Mouse (Mus musculus) megakaryocyte progenitor cell, adult 5-6 weeks (primary cell): Measurements from ENCODE around the gene Acod1. TPM values are rescaled to one million over a fixed set of nuclear protein-coding genes. Genes with fewer than 3 reads are reported as not detected.
A peak's percentile ranks its signal among the peaks of the same experiment; 100 is the strongest.

Source experiments
- ATAC-seq: replicated peaks from 2 replicates; pipeline ENCODE4 v1.8.0; 2016; ENCODE audit warnings: mild to moderate bottlenecking, moderate TSS enrichment, inconsistent platforms; ENCODE audit not compliant: poor library complexity
- total RNA-seq, 2 experiments: library from RNA; stranded (forward) in 1 of 2; stranded (reverse) in 1 of 2; fragments of 157-497, 149-512 nt in 1 of 2; fragments of 200-1000 nt in 1 of 2; gene quantifications; 2 replicates each; pipeline versions ENCODE4 v1.2.3 to v1.2.4; 2015 to 2017

Acod1 gene
- total RNA-seq (2015) (0.07 and 0.20 TPM in 2 replicates), total RNA-seq (2017) (0.27 and 0.46 TPM in 2 replicates)

DNA sequence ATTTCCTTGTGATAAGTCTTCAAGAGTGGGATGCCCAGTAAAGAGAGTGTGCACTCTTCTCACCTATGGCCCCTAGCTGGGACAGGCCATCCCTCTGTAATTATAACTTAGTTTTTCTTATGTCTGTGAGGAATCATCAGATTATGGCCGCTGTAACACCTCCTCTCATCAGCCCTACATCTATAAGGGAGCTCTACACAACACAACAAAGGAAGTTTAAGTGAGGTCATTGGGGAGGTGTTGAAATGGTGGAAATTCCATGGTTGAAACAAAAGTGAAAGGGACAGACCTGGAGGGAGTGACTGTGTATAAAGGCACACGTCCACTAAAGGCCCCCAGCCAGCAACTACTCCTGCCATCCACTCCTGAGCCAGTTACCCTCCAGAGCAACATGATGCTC is at the start of gene Acod1:
TSS of gene Acod1 (plus strand) at position 301 of the 400 bp plus-strand sequence.
- ATAC-seq = no peak

DNA sequence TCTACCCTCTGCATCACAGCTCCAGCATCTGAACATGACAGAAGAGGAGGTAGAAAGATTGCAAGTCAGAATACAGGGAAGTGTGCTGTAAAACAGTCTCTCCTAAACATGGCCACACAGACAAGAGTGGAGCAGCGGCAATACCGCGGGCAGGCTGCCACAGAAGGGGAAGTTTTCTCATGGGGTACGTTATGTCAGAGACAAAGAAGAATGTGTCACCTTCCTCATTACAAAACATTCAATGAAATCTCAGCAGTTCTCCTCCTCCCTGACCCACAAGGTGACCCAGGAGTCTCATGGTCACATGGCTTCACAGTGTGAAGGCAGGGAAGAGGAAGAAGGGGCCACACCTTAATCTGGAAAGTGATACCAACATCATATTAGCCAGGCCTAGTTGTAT is 39.0 kb upstream of the Acod1 start:
- ATAC-seq = peak; percentile 80

DNA sequence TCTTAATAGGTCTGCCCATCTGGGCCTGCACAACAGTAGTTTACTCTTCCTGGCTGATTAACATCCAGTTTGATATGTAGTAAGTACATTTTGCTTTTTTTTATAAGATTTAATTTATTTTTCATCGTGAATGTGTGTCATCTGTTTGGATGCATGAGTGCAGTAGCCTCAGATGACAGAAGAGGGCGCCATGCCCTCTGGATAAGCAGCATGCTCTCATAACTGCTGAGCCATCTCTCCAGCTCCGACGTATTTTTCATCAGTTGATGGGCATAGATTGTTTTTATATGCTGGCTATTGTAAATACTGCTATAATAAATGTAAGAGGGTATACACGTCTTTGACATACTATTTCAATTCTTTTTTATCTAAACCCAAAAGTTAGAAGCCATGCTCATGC is 35.0 kb upstream of the Acod1 start:
- peak; percentile 62 for ATAC-seq

DNA sequence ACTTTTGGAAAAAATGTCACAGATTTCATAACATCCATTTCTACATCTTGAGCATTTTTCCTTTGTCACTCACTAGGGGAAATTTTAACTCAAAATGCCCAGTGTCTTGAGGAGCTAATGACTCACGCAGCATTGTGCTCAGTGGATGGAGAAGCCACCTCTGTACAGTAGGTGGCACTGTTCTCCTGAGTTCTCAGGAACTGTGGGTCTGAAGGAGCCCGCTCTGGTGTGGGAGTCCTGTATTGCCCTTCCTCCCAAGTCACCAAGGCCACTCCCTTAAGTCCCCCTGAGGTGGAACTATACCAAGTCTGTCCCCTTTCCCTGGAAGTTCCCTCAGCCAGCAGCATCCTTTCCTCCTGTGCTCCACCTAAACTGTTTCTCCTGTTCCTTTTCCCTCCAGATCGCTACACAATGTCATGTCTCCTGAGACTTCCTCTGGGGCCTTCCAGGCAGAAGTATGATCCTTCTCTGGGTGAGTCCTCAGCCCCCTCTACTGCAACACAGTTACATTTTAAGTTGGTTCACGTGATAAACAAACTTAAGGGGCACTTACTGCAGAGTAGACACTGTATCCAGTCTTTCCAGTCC is 34.1 kb upstream of the Acod1 start:
- peak; percentile 79 for ATAC-seq

DNA sequence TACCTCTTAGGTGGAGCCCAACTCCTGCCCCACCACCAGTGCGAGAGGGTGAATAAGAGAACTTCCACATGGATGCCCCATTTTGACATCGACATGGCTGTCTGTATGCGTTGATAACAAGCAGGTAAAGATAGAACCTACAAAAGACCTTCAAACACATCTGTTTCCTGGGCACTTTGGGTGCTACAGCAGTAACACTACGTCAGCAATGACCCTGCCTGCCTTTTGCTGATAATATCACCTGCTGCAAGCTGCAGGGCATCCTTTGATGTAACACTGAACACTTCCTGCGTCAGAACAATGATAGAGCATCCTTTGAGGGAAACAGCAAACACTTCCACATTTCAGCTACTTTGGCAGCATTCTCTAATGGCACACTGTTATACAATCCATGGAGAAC is 29.8 kb upstream of the Acod1 start:
- peak; percentile 33 for ATAC-seq

DNA sequence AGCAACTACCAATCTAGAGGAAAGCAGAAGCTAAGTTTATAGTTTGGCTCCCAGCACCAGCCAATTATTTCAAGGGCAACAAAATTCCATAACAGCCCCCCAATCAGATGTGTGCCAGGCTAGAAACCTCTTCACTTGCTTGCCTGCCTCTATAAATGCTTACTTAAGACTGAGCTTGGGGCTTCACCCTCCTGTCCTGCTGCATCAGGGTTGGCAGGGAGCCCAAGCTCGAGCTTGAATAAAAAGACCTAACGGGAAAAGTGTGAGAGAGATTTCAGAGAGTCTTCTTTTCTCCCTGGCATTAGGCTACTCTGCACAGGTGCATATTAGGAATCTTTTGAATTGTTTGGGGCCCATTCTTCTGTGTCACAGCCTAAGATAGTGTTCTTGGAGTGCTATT is 26.7 kb upstream of the Acod1 start:
- no peak for ATAC-seq

DNA sequence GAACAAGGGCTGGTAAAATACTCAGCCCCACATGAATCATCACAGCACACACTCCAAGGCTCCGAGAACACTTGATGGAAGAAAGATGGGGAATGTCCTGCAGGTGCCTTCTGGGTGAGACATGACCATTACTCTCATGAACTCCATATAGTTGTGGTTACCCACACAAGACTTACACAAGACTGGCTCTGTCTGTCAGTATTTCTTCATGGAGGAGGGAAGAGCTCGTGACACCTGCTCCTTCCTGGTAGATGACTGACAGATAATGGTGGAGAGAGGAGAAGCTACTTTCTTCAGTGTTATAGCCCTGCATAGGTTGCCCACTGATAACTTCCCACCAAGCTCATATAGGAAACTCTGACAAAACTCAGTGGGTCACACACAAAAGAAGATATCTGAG is 17.6 kb upstream of the Acod1 start:
- peak; percentile 78 for ATAC-seq

DNA sequence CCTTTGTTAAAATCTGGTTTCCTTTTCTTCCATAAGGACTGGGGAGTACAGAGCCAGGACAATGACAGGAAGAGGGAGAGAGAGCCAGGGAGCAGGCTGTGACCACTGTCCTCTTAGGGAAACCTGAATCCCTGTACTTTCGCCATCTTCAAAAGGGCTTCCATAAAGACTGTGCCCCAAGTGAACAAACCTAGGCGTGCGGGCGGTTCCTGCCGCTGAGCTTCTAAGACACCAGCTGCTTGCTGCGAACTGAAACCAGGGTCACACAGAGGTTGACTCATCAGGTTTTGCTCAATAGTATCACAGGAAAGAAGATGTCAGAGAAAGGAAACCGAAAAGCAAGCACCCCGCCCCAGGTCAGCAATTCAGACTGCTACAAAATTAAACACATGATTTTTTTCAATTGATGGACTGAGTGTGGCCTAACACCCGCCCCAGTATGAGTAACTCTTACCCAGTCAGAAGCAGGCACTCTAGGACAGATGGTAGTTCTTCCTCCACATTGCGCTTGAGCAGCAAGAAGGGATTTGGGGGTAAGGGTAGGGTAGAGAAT is 13.4 kb upstream of the Acod1 start:
- ATAC-seq = peak; percentile 66

DNA sequence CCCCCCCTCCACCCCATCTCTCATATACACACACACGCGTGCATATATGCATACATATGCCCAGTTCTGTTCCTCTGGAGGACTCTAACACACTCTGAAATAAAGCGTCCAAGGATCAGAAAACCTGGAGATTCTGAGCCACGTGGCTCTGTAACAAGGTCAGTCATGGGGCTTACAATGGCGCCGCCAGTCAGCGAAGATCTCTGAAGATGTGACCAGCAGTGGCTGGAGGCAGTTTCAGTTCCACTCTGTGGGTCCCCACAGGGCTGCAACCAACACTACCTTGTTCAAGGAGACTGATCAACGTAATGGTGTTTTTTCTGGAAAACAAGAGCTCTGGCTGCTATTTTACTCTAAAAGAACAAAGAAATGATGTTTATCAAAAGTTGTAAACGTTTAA is 12.7 kb upstream of the Acod1 start:
- ATAC-seq = peak; percentile 41

DNA sequence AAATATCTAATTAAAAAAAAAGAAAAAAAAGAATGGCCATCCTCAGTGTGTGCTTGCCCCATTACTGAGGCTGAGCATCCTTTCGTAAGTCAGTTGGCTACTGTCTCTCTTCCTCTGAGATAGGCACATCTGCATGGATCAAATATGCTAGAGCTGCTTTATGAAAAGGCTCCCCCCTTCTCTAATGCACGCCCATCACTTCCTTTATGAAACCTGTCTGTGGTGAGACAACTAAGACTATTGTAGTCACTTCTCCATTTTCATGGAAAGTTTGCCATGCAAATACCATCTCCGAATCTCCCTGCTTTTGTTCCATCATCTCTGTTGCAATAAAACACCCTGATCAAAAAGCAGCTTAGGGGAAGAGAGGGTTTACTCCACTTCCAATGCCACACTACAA is 9.8 kb upstream of the Acod1 start:
- ATAC-seq = peak; percentile 85

DNA sequence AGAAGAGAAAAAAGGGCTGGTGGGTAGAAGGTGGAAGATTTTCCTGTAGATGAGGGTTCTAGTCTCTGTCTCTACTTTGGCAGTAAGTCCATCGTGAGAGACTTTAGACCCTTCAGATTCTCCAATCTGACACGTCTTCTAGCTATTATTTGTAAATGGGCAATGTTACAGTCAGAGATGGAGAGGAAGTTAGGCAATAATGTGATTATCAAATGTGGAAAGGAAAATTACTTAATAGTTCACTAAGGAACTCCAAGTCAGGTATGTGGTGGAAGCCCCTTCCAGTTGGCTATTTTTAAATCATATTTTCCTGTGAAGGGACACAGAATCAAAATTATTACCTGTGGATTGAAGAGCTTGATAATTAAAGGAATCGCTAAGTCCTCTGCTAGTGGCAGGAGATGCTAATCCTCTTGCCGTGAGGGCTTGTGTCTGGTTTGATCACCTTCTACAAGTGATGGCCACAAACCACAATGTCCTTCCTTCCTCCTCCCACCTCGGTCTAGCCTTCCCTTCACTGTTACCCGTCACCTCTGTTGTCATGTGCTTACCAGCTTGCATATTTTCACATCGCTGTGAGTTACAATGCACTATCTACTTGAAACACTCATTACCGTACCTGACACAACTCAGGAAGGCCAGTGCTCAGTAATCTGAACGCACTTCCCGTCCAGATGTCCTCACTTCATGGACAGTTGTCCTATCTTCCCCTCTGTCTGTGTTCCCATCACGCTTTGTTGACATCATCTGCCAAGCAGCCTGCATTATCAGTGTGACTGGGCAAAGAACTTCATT is 1.7 kb downstream of the Acod1 start:
- peak; percentile 78 for ATAC-seq

DNA sequence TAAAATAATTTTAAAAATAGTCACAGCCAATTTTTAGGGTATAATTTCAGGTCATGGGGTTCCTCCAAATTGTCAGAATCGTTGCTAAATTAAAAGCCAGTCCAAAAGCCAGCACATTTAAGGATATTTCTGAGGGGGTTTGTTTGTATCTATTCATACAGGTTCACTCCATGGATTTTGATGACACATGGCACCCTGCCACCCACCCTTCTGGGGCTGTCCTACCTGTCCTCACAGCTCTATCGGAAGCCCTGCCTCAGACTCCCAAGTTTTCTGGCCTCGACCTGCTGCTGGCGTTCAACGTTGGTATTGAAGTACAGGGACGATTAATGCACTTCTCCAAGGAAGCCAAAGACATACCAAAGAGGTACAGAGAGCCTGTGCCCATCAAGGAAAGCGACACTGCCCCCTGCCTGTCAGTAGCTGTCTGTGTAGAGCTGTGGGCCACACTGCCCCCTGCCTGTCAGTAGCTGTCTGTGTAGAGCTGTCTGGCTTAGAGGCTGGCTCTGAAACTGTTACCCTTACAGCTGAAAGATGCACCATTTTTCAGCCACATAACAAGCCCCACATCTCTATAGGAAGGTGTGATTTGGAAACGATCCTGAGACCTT is 4.5 kb downstream of the Acod1 start:
- ATAC-seq = peak; percentile 86

DNA sequence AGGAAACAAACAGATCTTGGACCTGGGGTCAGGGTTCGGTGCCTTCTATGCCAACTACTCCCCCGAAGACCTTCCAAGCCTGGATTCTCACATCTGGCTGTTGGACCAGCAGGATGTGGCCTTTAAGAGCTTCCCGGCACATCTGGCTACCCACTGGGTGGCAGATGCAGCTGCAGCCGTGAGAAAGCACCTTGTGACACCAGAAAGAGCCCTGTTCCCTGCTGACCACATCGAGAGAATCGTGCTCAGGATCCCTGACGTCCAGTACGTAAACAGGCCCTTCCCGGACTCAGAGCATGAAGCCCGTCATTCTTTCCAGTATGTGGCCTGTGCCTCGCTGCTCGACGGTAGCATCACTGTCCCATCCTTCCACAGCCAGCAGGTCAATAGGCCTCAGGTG is 8.0 kb downstream of the Acod1 start:
- ATAC-seq = no peak

DNA sequence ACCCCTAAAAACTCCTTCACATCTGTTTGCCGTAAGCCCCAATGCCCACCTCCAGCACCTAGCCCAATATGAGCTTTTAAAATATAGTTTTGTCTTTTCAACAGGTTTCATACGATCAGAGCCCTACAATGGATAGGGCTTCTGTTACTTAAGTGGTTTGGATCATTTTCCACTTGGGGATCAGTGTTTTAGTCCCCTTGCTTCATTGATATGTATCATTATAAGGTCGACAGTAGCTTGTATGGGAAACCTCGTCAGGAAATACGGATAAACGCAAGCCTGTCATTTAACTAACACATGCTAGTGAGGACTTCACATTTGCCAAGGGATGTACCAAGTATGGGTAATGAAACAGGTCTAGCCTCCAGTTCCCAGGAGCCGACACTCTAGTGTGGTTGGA is 9.8 kb downstream of the Acod1 start:
- ATAC-seq = no peak

DNA sequence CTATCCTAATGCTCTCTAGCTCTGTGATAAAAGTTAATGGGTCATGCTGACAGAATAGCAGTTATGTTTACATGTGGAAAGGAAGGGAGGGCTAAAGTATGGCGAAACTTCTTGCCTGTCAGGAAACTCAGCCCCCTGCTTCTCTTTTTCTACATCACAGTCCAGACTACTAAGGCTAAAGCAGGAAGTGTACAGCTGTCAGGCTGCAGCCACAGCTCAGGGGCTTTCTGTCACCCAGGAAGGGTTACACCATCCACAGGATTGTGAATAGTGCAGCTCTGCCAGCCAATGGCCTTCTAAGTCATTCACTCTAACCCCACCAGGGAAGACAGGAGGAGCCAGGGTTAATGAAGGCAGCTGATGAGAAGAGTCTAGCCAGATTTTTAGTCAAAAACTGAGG is 12.2 kb downstream of the Acod1 start:
- ATAC-seq = peak; percentile 95

DNA sequence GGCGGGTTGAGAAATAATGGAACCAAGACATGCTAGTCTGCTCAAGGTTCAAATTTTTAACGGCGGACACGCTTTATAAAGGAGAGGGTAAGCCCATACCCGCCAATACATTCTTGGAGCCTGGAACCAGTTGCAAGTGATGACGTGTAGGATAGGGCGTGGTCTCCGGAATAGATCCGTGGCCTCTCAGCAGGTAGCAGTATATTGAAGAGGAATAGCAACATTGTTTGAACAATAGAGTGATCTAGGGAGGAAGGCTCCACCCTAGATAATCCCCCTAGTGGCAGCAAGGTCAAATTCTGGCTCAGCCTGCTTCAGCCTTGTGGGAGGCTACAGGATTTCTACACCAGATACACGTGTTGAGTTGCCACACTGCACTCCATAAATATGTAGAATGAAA is 12.7 kb downstream of the Acod1 start:
- ATAC-seq = peak; percentile 45

DNA sequence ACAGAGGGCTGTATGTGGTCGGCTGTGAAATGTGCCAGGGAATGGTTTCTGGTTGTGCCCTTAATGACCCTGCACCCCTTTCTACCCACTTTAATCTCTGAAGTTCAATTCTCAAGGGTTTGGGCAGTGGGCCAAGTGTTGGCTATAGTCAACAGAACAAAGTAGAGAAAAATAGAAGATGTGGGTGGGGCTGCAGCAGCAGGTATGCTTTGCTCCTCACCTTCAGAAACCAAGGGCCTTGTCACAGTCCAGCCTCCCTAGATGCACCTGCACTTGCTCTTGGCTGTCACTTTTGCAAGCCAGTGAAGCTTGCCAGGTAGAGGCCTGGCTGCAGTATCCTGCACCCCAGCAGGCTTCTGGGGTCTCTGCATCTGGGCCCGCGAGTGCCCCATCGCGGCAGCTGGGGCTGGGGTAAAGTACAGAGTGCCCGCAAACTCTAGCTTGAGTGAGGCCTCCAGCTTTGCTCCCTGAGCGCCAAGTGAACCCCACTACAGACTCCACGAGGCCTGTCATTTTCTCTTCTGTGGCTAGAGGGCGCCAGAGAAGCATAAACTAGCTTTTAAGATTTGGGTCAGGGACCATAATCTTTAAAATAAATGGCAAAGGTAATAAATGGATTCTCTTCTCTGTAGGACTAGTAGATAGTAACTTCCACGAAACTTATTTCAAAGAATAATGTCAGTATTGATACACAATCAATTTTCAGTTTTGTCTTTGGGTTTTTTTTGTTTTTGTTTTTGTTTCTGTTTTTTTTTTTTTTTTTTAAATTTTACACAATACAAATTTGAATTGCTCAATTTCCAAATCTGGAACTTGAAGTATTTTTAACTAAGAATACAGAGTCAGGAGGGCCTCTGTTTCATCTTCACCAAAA is 18.8 kb downstream of the Acod1 start:
- ATAC-seq = peak; percentile 54

DNA sequence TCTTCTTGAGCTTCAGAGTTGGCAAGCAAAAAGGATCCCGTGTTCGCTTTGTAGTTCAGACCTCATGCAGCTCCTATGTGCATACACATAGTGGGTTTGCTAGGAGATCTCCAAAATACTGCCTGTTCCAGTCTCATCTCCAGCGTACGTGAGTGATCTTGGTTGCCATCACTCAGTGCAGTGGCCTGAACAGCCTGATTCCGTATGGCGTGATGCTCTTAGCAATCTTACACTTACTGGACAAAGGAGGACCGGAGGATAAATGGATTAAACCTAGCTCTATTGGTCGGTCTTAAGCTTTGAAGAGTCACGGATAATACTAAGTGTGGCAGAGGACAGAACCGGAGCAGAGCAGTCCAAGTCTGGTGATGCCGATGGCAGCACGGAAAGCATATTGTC is 22.7 kb downstream of the Acod1 start:
- ATAC-seq = peak; percentile 3

DNA sequence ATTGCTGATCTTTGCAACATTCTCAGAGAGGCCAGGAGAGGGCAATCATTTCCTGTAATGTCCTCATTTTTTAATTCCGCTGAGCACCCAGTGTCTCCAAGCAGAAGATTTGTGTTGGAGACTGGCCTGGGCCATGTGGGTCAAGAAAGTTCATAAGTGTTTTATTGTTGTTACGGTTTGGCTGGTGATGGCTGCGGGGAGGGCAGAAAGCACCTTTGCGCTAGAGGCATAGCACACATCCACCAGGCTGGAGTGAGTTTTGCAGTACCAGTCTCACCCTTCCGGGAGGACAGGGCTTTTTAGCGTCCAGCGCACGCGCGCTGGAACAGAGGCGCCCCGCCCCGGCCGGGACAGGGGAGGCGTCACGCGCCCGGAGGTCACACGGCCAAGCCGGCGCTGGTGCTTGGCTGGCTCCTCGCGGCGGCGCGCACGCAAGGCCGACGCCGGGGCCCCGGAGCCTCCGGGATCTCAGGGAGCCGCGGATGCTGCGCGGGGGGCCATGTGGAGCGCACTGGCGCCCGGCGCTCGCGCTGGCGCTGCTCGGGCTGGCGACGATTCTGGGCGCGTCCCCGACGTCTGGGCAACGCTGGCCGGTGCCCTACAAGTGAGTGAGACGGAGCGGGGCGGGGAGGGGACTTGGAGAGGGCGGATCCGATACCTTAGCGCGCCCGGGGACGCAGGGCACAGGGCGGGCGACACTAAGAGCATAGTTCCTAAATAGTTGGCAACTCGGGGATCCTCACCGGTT is 23.3 kb downstream of the Acod1 start, which contains the start of gene Cln5:
TSS of gene Cln5 (plus strand) at position 353 of the 748 bp plus-strand sequence.
- peak; percentile 74 for ATAC-seq

DNA sequence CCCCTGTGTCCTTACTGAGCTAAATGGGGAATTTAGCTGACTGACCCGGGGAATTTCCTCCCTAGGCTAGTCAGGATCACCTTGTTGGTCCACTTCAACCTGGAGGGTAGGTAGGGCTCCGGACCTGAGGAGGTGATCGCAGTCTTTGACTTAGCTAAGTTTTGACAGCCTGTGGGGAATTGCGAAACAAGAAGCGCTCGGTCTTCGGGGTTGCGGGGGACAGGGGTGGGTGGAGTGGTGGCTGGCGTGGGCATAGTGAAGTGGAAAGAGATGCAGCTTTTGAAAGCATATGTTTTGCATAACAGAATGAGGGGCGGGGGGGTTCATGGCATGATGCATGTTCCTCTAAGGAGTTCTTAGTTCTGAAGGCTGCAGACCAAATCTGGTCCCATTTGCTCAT is 24.0 kb downstream of the Acod1 start:
- ATAC-seq = peak; percentile 32
